Comparison of ENCODE assay signal across 9 mouse cellular contexts in the genomic region with DNA sequence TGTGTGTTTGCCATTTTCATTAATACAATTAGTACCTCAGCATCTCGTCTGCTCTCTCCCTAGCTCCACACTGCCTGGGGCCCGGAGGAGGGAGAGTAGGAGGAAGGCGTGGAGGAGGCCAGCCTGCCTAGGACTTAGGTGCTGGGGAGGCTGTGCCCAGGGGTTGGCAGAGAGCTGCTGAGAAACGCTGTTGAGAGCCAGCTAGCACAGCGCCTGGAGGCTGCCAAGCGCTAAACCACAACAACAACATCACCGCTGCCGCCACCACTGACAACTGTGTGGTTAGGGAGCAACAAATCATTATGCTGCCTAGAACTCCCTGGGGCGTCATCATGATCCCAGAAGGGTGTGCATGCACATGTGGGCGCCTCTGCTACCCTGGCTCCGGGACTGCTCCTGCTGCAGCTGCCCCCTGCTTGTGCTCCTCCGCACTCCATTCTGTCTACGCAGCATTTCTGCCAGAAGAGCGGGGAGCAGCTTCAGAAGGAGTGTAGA. TPM values are rescaled to one million over a fixed set of nuclear protein-coding genes. Genes with fewer than 3 reads are reported as not detected.
DNase-seq lines count a peak whose midpoint lies in the region; ATAC-seq lines count a peak whose summit lies in the region.
"Had no signal": no experiment of that assay in that cellular context is flagged by ENCODE, and none has a peak within 500 bp of the region (broad histone marks: within the 10 kb centered on the region; RNA-seq: fewer than 3 reads in every experiment).

No protein-coding gene starts in this region.

- peaks cover 7% of the 10 kb centered on the region; the same call in 1 of the 2 replicates for H3K4me1 ChIP-seq in midbrain, embryonic 14.5 days (ENCODE audit: control insufficient read depth, insufficient read depth, low read length)

- no peaks in the 10 kb centered on the region for H3K9me3 ChIP-seq in midbrain, embryonic 14.5 days (ENCODE audit: control insufficient read depth, low read length)

- H3K36me3 ChIP-seq in midbrain, embryonic 14.5 days (ENCODE audit: control insufficient read depth, insufficient read depth, low read length): no peaks in the 10 kb centered on the region
- no peaks in the 10 kb centered on the region for H3K36me3 ChIP-seq in splenic B cell, adult 2 months (ENCODE audit: control insufficient read depth, insufficient read depth, low read length, poor library complexity, severe bottlenecking)

- no peak overlapping the region for H3K4me3 ChIP-seq in midbrain, embryonic 14.5 days (replicated peaks; ENCODE audit: low read depth, low read length)
- H3K4me3 ChIP-seq: heart, adult 2 months had no signal

- 35% methylated on average over 14 of the region's 14 CpGs for WGBS in midbrain, embryonic 14.5 days

- peak; percentile 68 for ATAC-seq in midbrain, embryonic 14.5 days (ENCODE audit: low FRiP score, low TSS enrichment)

- H3K9ac ChIP-seq in midbrain, embryonic 14.5 days (replicated peaks; ENCODE audit: low read length): peak overlapping the region; percentile 29; the same call in 1 of the 2 replicates

- peak overlapping the region; percentile 70 for H3K27ac ChIP-seq in midbrain, embryonic 14.5 days (replicated peaks; ENCODE audit: low read depth, low read length)
- H3K27ac ChIP-seq: heart, adult 2 months had no signal

- no peaks in the 10 kb centered on the region for H3K27me3 ChIP-seq in midbrain, embryonic 14.5 days (ENCODE audit: control insufficient read depth, insufficient read depth, low read length)
- H3K27me3 ChIP-seq in splenic B cell, adult 2 months (ENCODE audit: control insufficient read depth, insufficient read depth, low read length, poor library complexity, severe bottlenecking): no peaks in the 10 kb centered on the region

- H3K4me2 ChIP-seq in midbrain, embryonic 14.5 days (ENCODE audit: low read length): peak overlapping the region; percentile 32

- peak; percentile 13 to 46 for DNase-seq in adrenal gland, adult (ENCODE audit: inconsistent age in 2 of 2, low spot score in 1 of 2)
- no peak for DNase-seq in adrenal gland, adult 18-20 months (ENCODE audit: low spot score in 2 of 2)
- peak; percentile 49 for DNase-seq in 416B (ENCODE audit: low read depth)
- peak; percentile 42 for DNase-seq in fat pad, adult 2 months (ENCODE audit: extremely low read depth, low read depth, low spot score)
- peak; percentile 63 for DNase-seq in layer of hippocampus, adult 9-11 months
- peak; percentile 34 for DNase-seq in midbrain, embryonic 14.5 days
- peak; percentile 70 for DNase-seq in splenic B cell, adult 2 months (ENCODE audit: low read depth, low spot score)
- no peak for DNase-seq in yolk sac, embryonic 10.5 days (ENCODE audit: low spot score)

RNA-seq across cellular contexts. Expression of a gene that starts 21.0 kb away (rescaled TPM):
- 10 to 100 TPM; 16.2 to 17.7 TPM for total RNA-seq in adrenal gland, adult 18-20 months (2021)
- polyA plus RNA-seq in midbrain, embryonic 14.5 days (2014; fragmentation: Nextera tagmentation; extraction: Ambion mirVana): 8.6 and 12.3 TPM in 2 replicates

RNA-seq across cellular contexts. Expression of a gene that starts 23.8 kb away (rescaled TPM):
- 1 to 10 TPM; 1.7 to 3.5 TPM for total RNA-seq in adrenal gland, adult 18-20 months (2021)
- polyA plus RNA-seq in midbrain, embryonic 14.5 days (2014; fragmentation: Nextera tagmentation; extraction: Ambion mirVana): 4.0 and 5.5 TPM in 2 replicates

RNA-seq across cellular contexts. Expression of a gene that starts 37.0 kb away (rescaled TPM):
- total RNA-seq in adrenal gland, adult 18-20 months (2021): 1 to 10 TPM; 3.3 to 4.4 TPM
- 7.5 and 9.5 TPM in 2 replicates for polyA plus RNA-seq in midbrain, embryonic 14.5 days (2014; fragmentation: Nextera tagmentation; extraction: Ambion mirVana)

RNA-seq across cellular contexts. Expression of a gene that starts 37.4 kb away (rescaled TPM):
- total RNA-seq in adrenal gland, adult 18-20 months (2021): 1 to 10 TPM; 2.1 to 2.8 TPM
- 0.29 and 0.35 TPM in 2 replicates for polyA plus RNA-seq in midbrain, embryonic 14.5 days (2014; fragmentation: Nextera tagmentation; extraction: Ambion mirVana)

RNA-seq across cellular contexts. Expression of a gene that starts 48.6 kb away (rescaled TPM):
- 10 to 100 TPM; 34.6 to 38.3 TPM for total RNA-seq in adrenal gland, adult 18-20 months (2021)
- 24.8 and 42.8 TPM in 2 replicates for polyA plus RNA-seq in midbrain, embryonic 14.5 days (2014; fragmentation: Nextera tagmentation; extraction: Ambion mirVana)

Comparison
In these comparisons a context has a peak if more than half of its experiments do, and no peak if none do; other contexts are left out.
1. DNase-seq: peak in adrenal gland, adult (2 of 2), 416B (single experiment), fat pad, adult 2 months (single experiment), layer of hippocampus, adult 9-11 months (single experiment), midbrain, embryonic 14.5 days (single experiment) and splenic B cell, adult 2 months (single experiment); none in adrenal gland, adult 18-20 months (0 of 2) and yolk sac, embryonic 10.5 days (single experiment).